Mouse (Mus musculus) forebrain, embryonic 10.5 days (tissue): Measurements from ENCODE around the gene Galnt6. TPM values are rescaled to one million over a fixed set of nuclear protein-coding genes. Genes with fewer than 3 reads are reported as not detected.

ENCODE experiments used
- DNase-seq: peaks from one replicate; pipeline ENCODE4 v3.0.0-alpha.2; 2017; ENCODE audit warnings: low spot score; ENCODE audit errors: extremely low spot score
- H3K27ac ChIP-seq: fragments of 300-500 bp; sonication (generic); 2 replicates; pipeline ENCODE4 v1.5.1; 2016; ENCODE audit warnings: mild to moderate bottlenecking
- H3K27me3 ChIP-seq: fragments of 300-500 bp; sonication (generic); 2 replicates; pipeline ENCODE4 v1.6.1; 2016; ENCODE audit warnings: mild to moderate bottlenecking; ENCODE audit not compliant: poor library complexity, severe bottlenecking
- H3K36me3 ChIP-seq: fragments of 300-500 bp; sonication (generic); replicated peaks from 2 replicates; pipeline ENCODE4 v1.6.1; 2016; ENCODE audit warnings: mild to moderate bottlenecking, moderate library complexity
- H3K4me1 ChIP-seq: fragments of 300-500 bp; sonication (generic); 2 replicates; pipeline ENCODE4 v1.6.1; 2016
- H3K4me3 ChIP-seq: fragments of 300-500 bp; sonication (generic); 2 replicates; pipeline ENCODE4 v1.5.1; 2016; ENCODE audit warnings: mild to moderate bottlenecking, moderate library complexity
- H3K9me3 ChIP-seq: fragments of 300-500 bp; sonication (generic); 2 replicates; pipeline ENCODE4 v1.6.1; 2016; ENCODE audit warnings: mild to moderate bottlenecking, moderate library complexity
- WGBS: fragments of 180-500 bp; shearing (Covaris S2); methylation state at CpG from one replicate; pipeline ENCODE4 v1.1.7; 2016; 5-methylcytosine and 5-hydroxymethylcytosine counted together
- polyA plus RNA-seq: library from polyadenylated mRNA; unstranded; fragments of >200 nt; fragmentation: Nextera tagmentation; extraction: Ambion mirVana; gene quantifications from 2 replicates; pipeline ENCODE4 v1.2.1, GENCODE M21; 2016

Gene Galnt6
- polyA plus RNA-seq, 1 experiment from 2014 or later: not detected

DNA sequence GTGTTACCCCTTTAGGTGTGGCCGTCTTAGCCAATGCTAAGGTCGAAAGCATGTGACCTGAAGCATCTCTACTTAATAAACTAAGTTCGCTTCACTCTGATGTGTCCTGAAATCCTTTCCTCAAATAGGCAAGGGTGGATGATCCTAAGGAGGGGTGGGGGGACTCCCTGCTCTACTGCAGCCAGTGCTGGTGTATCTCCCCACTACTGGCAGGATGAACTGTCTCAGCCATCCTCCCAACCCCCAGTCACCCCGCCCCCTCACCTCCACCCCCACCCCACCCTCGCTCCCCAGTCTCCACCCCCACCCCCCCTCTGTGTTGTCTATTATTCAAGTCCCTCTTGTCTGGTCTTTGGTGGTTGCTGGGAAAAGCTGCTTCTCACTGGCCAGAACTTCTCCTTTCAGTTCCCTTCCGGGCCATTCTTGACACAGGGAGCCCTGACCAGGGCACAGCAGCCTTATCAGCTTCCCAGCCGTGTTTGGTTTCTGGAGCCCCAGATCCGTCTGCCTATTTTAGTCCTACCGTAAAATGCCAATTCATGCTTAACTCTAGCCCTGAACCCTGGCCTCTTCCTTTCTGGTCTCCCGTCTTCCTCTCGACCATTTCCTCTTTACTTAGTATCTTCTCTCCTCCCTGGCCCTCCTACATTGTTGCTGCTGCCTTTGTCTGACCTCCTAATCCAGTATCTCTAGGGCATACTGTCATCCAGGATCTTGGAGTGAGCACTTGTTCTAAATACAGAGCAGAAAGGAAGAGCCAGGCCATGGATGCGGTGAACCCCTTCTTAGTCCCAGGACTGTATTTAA, 55.4 kb downstream of the Galnt6 start:
- Histone ChIP-seq H3K27me3 (no peaks in the 10 kb centered on the region), H3K9me3 (0 out of 2 replicates have a peak, but pooled peaks cover 5% of the 10 kb centered on the region), H3K36me3 (no peaks in the 10 kb centered on the region), H3K4me3 (no peak overlapping the region), H3K27ac (no peak overlapping the region), H3K4me1 (peaks cover 12% of the 10 kb centered on the region)
- DNase-seq: no peak
- 40% methylated on average over 12 of the region's 12 CpGs for WGBS

DNA sequence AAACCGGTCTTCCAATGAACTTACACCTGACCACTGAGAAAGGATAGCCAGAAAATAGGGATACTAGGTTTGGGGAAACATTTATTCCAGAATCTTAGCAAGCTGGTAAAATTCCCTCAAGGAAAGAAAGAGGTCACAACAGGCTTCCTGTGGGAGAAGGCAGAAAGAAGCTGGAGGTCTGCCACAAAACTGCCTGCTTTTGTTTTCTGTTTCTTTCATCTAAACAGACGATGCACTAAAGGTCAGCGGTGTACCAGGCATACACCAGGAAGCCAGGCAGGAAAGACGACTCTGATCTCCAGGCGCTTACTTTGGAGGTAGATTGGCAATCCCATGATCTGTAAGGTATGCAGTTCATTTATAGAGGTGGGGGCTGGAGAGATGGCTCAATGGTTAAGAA, 58.3 kb downstream of the Galnt6 start:
- Histone ChIP-seq H3K27ac (no peak overlapping the region), H3K4me3 (no peak overlapping the region), H3K9me3 (0 out of 2 replicates have a peak, but pooled peaks cover 5% of the 10 kb centered on the region), H3K27me3 (no peaks in the 10 kb centered on the region), H3K4me1 (peaks cover 26% of the 10 kb centered on the region), H3K36me3 (no peaks in the 10 kb centered on the region)
- 76% methylated on average over 5 of the region's 5 CpGs for WGBS
- no peak for DNase-seq

DNA sequence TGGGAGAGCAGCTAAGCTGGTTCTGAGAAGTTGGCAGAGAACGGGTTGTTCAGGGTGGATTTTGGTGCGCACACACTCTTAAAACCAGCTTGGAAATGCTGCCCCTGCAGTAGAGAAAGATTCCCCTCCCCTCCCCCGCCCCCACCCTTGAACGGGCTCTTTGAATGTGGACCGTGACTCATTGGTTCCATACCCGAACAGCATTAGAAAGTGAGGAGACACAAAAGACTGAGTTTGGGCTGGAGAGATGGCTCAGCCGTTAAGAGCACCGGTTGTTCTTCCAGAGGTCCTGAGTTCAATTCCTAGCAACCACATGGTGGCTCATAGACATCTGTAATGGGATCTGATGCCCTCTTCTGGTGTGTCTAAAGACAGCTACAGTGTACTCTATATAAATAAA, 59.2 kb downstream of the Galnt6 start:
- Histone ChIP-seq H3K27me3 (no peaks in the 10 kb centered on the region), H3K9me3 (0 out of 2 replicates have a peak, but pooled peaks cover 5% of the 10 kb centered on the region), H3K4me3 (no peak overlapping the region), H3K27ac (no peak overlapping the region), H3K4me1 (peaks cover 28% of the 10 kb centered on the region), H3K36me3 (no peaks in the 10 kb centered on the region)
- WGBS: 84% methylated on average over 8 of the region's 8 CpGs
- no peak for DNase-seq

DNA sequence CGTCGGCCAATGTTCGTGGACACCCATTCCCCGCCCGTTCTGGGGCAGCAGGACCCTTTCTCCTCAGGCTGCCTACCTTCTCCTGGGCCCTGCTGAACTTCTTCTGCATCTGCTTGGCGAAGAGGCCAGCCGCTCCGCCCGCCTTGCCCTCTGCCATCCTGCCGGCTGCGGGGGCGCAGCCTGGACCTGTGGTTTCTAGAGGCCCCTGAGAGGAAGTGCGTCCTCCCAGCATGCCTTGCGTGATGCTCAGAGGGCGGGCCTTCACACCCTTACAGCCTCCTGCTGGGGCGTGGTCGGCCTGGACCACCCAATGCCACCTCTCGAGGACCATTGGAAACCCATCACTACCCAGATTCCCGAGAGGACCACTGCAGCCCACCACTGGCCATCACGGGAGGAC, 59.8 kb downstream of the Galnt6 start, which contains the start of gene Bin2:
Gene Bin2, minus strand, starts transcription at position 217 of the 400 bp plus-strand sequence.
- no peak within 1 kb of the TSS for H3K4me3 ChIP-seq
- H3K36me3 ChIP-seq: no peaks in the 10 kb centered on the region
- H3K27me3 ChIP-seq: no peaks in the 10 kb centered on the region
- DNase-seq: no peak
- H3K27ac ChIP-seq: no peak within 1 kb of the TSS
- WGBS: 93% methylated on average over 20 of the region's 20 CpGs
- peaks cover 28% of the 10 kb centered on the region for H3K4me1 ChIP-seq
- H3K9me3 ChIP-seq: 0 out of 2 replicates have a peak, but pooled peaks cover 5% of the 10 kb centered on the region

DNA sequence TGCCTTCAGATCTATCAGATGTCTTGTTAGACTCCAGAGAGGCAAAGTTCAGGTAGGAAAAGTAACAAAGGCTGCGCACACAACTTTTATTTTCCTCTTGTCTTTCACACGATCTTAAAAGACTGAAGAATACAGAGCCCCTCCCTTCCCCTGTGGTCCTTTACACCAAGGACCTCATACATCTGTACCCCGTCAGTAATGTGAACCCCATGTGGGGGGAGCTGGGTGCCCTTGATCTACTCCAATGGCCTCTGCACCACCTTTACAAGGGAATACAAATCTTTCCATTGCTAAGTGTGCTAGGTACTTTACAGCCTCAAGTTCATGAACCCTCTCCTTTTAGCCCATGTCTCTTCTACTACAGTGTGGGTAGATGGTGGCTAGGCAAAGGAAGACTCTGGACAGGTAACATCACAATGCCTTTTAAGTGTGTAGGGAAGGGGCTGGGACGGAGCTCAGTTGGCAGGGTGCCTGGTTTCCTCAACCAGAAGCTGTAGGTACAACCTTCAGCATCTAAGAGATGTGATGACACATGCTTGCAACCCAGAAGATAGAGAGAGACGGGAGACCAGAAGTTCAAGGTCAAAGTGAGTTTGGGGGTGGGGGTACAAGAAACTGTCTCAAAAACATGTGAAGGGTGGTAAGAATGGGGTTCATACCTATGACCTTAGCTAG, 61.2 kb downstream of the Galnt6 start:
- WGBS: 85% methylated on average over 5 of the region's 5 CpGs
- no peak for DNase-seq

DNA sequence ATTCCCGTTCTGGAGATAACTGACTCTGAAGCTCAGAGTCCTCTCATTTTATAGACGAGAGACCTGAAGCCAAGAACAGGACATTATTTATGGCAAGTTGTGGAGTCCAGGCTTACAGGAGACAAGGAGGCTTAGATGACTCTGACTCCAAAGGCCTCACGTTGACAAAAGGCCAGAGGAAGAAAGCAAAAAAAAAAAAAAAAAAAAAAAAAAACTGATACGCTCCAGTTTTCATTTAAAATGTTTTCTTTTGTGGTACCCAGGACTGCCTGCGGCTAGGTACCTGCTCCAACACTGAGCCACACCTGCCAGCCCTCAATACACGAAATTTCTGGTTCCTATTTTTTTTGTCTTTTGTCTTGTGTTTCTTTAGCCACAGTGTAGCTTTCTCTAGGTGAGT, 61.8 kb downstream of the Galnt6 start:
- no peak for DNase-seq
- 75% methylated on average over 6 of the region's 6 CpGs for WGBS
- H3K9me3 ChIP-seq: 0 out of 2 replicates have a peak, but pooled peaks cover 5% of the 10 kb centered on the region
- H3K27ac ChIP-seq: no peak overlapping the region
- peaks cover 19% of the 10 kb centered on the region for H3K4me1 ChIP-seq
- H3K36me3 ChIP-seq: no peaks in the 10 kb centered on the region
- no peak overlapping the region for H3K4me3 ChIP-seq
- H3K27me3 ChIP-seq: no peaks in the 10 kb centered on the region

More for the DNA sequence above, 61.2 kb downstream of the Galnt6 start:
- Histone ChIP-seq H3K9me3 (0 out of 2 replicates have a peak, but pooled peaks cover 5% of the 10 kb centered on the region), H3K36me3 (no peaks in the 10 kb centered on the region), H3K27me3 (no peaks in the 10 kb centered on the region), H3K27ac (no peak overlapping the region), H3K4me1 (peaks cover 19% of the 10 kb centered on the region), H3K4me3 (no peak overlapping the region)

DNA sequence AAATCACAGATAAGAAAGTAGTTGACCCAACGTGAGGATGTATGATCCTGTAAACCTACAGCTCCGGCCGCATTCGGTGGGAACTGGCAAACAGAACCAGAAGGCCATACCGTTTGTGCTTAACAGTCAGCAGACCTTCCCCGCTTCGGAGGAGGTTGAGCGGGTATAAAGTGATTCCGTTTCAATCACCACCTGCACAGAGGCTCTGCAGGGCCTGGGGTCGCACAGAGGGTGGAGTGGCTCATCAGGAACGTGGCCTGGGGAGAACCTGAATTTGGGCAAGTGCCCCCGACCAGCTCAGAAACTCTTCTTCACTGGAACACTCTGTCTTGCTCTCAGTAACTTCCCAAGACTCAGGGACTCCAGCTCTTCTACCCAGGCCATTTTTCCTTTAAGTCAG, 62.3 kb downstream of the Galnt6 start:
- no peak for DNase-seq
- 0 out of 2 replicates have a peak, but pooled peaks cover 5% of the 10 kb centered on the region for H3K9me3 ChIP-seq
- no peaks in the 10 kb centered on the region for H3K27me3 ChIP-seq
- H3K27ac ChIP-seq: no peak overlapping the region
- H3K36me3 ChIP-seq: no peaks in the 10 kb centered on the region
- WGBS: 46% methylated on average over 12 of the region's 12 CpGs
- peaks cover 19% of the 10 kb centered on the region for H3K4me1 ChIP-seq
- H3K4me3 ChIP-seq: no peak overlapping the region

DNA sequence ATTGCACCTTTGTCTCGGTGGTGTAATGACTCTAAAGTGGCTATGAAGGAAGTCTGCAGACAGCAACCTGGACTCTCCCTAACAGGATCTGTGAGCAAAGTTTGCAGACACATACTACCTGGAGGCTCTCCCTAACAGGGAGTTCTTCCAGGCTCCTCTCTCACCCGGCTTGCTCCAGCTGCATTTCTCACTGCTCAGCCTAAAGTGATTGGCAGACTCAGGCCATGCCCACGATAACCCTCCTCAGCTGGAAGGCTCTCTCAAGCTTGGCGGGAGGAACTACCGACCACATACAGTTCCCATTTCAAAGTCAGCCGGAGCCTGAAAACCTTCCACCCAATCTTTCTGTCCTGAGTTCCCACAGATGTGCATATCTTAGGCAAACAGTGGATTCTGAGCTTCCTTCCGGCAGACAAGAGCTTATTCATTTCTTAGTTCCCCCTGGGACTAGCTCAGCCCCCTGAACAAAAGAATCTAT, 62.9 kb downstream of the Galnt6 start:
- 16% methylated on average over 7 of the region's 7 CpGs for WGBS
- Histone ChIP-seq H3K4me3 (no peak overlapping the region), H3K36me3 (no peaks in the 10 kb centered on the region), H3K27ac (no peak overlapping the region), H3K9me3 (0 out of 2 replicates have a peak, but pooled peaks cover 5% of the 10 kb centered on the region), H3K4me1 (peaks cover 19% of the 10 kb centered on the region), H3K27me3 (no peaks in the 10 kb centered on the region)
- DNase-seq: no peak

DNA sequence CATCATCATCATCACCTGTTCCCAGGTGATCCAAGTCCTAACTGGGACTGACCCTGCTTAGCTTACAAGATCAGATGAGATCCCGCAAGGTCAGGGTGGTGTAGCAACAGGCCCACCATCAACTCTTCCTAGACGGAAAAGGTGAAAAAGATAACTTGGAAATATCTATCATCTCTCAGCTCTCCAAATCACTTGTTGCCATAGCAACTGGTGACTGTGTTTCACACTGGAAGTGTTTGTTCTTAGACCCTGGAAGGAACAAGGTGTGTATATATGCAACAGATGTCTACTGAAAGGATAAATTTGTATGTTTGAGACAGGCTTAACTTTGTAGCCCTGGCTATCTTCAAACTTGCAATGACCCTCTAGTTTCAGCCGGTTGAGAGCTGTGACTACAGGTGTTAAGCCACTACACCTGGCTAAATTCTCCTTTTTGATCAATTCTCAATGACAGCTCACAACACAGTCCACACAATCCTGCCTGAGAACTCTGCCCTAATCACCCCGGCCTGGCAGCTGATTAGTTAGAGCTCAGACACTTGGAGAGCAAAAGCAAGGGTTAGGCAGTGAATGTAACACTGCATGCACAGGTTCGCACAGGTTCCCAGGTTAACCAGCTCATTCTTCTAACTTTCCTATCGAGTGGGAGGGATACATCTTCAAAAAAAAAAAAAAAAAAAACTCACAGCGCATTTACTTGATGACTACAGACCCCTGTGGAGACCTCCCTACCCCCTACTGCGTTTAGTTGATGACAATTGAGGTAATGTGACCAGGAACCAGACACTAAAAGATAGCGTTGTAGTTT, 63.6 kb downstream of the Galnt6 start:
- no peak for DNase-seq
- Histone ChIP-seq H3K27ac (no peak overlapping the region), H3K27me3 (no peaks in the 10 kb centered on the region), H3K9me3 (0 out of 2 replicates have a peak, but pooled peaks cover 5% of the 10 kb centered on the region), H3K4me1 (peaks cover 16% of the 10 kb centered on the region), H3K4me3 (no peak overlapping the region), H3K36me3 (no peaks in the 10 kb centered on the region)
- 46% methylated on average over 9 of the region's 9 CpGs for WGBS

DNA sequence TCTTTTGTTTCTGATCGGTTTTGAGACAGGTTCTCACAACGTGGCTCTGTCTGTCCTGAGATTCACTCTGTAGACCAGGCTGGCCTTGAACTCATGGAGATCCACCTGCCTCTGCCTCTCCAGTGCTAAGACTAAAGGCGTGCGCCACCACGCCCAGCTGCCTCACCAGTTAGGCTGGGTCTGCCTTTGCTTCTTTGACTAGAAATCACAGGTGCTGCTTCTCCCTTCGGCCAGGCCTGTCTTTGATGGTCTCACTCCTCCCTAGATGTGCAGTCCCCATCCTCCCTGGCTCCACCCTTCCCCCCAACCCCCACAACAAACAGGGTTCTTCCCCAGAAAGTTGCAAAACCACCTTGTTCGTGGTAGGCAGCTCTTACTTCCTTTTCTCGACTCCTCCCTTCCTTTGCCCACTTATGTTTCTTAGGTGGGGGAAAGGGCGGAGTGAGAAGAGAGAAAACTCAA, 64.3 kb downstream of the Galnt6 start:
- Histone ChIP-seq H3K4me1 (peaks cover 18% of the 10 kb centered on the region), H3K9me3 (0 out of 2 replicates have a peak, but pooled peaks cover 5% of the 10 kb centered on the region), H3K27me3 (no peaks in the 10 kb centered on the region), H3K36me3 (no peaks in the 10 kb centered on the region), H3K4me3 (no peak overlapping the region), H3K27ac (no peak overlapping the region)
- WGBS: 82% methylated on average over 9 of the region's 9 CpGs
- DNase-seq: no peak

DNA sequence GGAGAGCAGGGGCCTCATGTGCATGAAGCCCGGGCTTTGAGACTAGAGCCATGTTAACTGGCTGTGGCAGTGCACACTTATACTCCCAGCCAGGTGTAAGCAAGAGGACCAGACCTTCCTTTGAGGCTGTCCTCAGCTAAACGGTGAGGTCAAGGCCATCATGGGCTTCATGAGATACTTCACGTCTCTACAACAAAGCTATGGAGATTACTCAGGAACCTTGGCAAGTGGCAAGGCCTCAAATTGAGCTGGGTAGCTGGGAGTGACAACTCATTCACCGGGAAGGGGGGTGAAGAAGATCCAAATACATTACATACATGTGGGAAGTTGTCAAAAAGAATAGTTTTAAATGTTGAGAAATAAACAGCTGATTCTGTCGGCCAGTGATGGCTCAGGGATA, 68.4 kb downstream of the Galnt6 start:
- H3K4me1 ChIP-seq: peaks cover 5% of the 10 kb centered on the region
- no peak for DNase-seq
- H3K27ac ChIP-seq: no peak overlapping the region
- no peaks in the 10 kb centered on the region for H3K27me3 ChIP-seq
- 92% methylated on average over 5 of the region's 5 CpGs for WGBS
- H3K36me3 ChIP-seq: no peaks in the 10 kb centered on the region
- no peaks in the 10 kb centered on the region for H3K9me3 ChIP-seq
- no peak overlapping the region for H3K4me3 ChIP-seq

DNA sequence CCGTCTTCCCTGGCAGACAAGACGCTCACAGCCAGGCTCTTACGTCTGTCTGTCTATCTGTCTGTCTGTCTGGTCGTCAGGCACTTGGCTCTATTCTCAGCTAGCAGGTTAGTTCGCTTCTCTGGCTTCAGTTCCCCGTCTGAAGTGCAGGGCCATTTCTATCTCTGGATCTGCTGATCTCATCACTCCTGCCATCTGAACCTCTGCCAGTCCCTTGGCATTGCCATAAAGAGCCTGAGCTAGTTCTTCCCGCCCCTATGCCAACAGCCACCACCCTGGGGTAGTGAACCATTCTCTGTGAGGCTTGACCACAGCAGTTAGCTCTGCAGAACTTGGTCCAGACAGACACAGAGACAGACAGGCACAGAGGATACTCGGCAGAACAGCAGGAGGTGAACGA, 68.9 kb downstream of the Galnt6 start:
- Histone ChIP-seq H3K27me3 (no peaks in the 10 kb centered on the region), H3K4me1 (0 out of 2 replicates have a peak, but pooled peaks cover 3% of the 10 kb centered on the region), H3K36me3 (no peaks in the 10 kb centered on the region), H3K9me3 (no peaks in the 10 kb centered on the region), H3K4me3 (no peak overlapping the region), H3K27ac (no peak overlapping the region)
- WGBS: 90% methylated on average over 9 of the region's 9 CpGs
- DNase-seq: no peak
